Mouse (Mus musculus) hindbrain, embryonic 16.5 days (tissue): Measurements from ENCODE around the gene Bahcc1. TPM values are rescaled to one million over a fixed set of nuclear protein-coding genes. Genes with fewer than 3 reads are reported as not detected.

Experiments
- ATAC-seq: fragments of 200-750 bp; cut with Nextera tagmentation; 2 replicates; pipeline ENCODE4 v1.8.0; 2017; ENCODE audit warnings: moderate TSS enrichment, moderate library complexity
- H3K27ac ChIP-seq: fragments of 300-500 bp; sonication (generic); 2 replicates; pipeline ENCODE4 v1.5.1; 2014; ENCODE audit warnings: low read depth, mild to moderate bottlenecking, control low read depth, low read length, moderate library complexity
- H3K27me3 ChIP-seq: fragments of 300-500 bp; sonication (generic); replicated peaks from 2 replicates; pipeline ENCODE4 v1.6.1; 2014; ENCODE audit warnings: low read length; ENCODE audit not compliant: control insufficient read depth, insufficient read depth
- H3K36me3 ChIP-seq: fragments of 300-500 bp; sonication (generic); 2 replicates; pipeline ENCODE4 v1.6.1; 2014; ENCODE audit warnings: mild to moderate bottlenecking, low read length, moderate library complexity, mixed read lengths; ENCODE audit not compliant: control insufficient read depth, insufficient read depth
- H3K4me1 ChIP-seq: fragments of 300-500 bp; sonication (generic); 2 replicates; pipeline ENCODE4 v1.6.1; 2014; ENCODE audit warnings: low read depth, low read length; ENCODE audit not compliant: control insufficient read depth, insufficient read depth
- H3K4me2 ChIP-seq: fragments of 300-500 bp; sonication (generic); 2 replicates; pipeline ENCODE4 v1.6.1; 2014; ENCODE audit warnings: mild to moderate bottlenecking, low read length, control low read depth, moderate library complexity
- H3K4me3 ChIP-seq: fragments of 300-500 bp; sonication (generic); 2 replicates; pipeline ENCODE4 v1.5.1; 2014; ENCODE audit warnings: mild to moderate bottlenecking, low read length, control low read depth, moderate library complexity
- H3K9ac ChIP-seq: fragments of 300-500 bp; sonication (generic); 2 replicates; pipeline ENCODE4 v1.6.1; 2014; ENCODE audit warnings: low read depth, mild to moderate bottlenecking, control low read depth, low read length, moderate library complexity
- H3K9me3 ChIP-seq: fragments of 300-500 bp; sonication (generic); 2 replicates; pipeline ENCODE4 v1.6.1; 2014; ENCODE audit warnings: mild to moderate bottlenecking, low read length, moderate library complexity; ENCODE audit not compliant: control insufficient read depth
- WGBS: fragments of 180-500 bp; shearing (Covaris S2); extraction: QIAGEN DNeasy Blood & Tissue Kit; methylation state at CpG from one replicate; pipeline ENCODE4 v1.1.7; 2014; 5-methylcytosine and 5-hydroxymethylcytosine counted together
- polyA plus RNA-seq: library from polyadenylated mRNA; unstranded; fragments of >200 nt; fragmentation: Nextera tagmentation; extraction: Ambion mirVana; gene quantifications from 2 replicates; pipeline ENCODE4 v1.2.1, GENCODE M21; 2015

Gene Bahcc1
- polyA plus RNA-seq, 1 experiment from 2014 or later, result 7.8 TPM

DNA sequence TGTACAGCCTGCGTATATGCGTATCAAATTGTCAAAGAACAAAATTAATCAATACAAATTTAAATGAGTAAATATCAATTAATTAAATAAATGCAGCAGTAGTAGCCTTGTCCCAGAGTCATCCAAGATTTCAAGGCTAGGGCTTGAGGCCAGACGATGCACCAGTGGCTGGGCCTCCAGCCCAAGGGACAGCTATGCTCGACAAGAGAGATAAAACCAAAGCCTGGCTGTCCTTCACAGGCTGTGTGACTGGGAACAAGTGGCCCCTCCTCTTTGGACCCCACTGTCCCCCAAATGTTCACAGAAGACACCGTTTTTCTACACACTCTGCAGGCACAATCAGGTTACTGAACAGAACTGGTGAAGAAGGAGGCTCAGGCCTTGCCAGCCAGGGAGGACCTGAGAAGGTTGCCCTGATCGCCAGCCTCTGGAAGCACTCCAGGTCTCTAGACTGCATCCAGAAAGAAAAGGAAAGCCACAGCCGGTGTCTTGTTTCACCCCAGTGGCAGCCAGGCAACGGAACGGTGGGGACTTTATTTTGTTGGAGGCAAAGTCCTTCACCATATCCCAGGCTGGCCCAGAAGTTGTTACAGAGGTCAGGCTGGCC is 12.7 kb upstream of the Bahcc1 start:
- Histone ChIP-seq H3K9me3 (no peaks in the 10 kb centered on the region), H3K9ac (no peak overlapping the region), H3K27me3 (no peaks in the 10 kb centered on the region), H3K4me1 (peaks cover 42% of the 10 kb centered on the region), H3K27ac (no peak overlapping the region), H3K4me3 (no peak overlapping the region), H3K36me3 (no peaks in the 10 kb centered on the region), H3K4me2 (no peak overlapping the region)
- 42% methylated on average over 9 of the region's 9 CpGs for WGBS
- ATAC-seq, result no peak

DNA sequence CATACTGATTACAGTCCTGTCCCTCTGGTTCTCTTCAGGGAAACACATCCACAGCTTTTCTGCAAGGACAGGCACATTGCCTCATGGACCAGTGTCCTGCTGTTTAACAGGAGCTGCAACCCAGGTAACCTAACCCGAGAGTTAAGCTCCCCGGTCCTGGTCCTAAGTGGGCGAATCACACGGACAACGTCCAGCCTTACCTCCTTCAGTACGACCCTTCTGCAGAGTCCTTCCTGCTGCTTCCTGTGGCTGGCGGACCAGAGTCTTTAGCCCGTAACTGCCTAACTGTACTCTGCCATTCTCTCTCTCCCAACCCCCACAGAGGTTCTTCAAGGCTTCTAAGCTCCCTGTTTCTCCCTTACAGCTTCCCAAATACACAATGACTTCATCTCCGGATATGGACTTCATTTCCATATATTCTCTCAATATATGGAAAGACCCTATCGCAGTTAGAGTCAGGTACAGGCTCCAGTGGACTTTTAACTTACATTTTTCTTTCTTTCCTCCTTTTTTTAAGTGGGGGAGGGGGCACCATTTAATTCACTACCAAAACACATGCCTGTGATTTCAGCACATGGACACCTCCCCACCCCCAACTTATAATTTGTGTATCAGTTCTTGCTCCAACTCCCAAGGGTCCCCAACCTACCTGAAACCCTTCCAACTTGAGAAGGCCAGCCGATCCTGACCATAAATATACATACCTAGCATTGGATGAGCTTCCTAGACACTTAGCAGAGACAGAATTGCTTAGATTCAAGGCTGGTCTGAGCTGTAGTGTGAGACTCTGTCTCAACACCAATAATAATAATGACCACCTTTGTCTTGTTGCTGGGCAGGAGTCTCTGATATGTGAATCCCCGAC is 11.6 kb upstream of the Bahcc1 start:
- Histone ChIP-seq H3K27ac (no peak overlapping the region), H3K4me1 (peaks cover 47% of the 10 kb centered on the region), H3K9ac (no peak overlapping the region), H3K4me2 (no peak overlapping the region), H3K36me3 (no peaks in the 10 kb centered on the region), H3K9me3 (no peaks in the 10 kb centered on the region), H3K4me3 (no peak overlapping the region), H3K27me3 (no peaks in the 10 kb centered on the region)
- 58% methylated on average over 12 of the region's 12 CpGs for WGBS
- ATAC-seq, result no peak

DNA sequence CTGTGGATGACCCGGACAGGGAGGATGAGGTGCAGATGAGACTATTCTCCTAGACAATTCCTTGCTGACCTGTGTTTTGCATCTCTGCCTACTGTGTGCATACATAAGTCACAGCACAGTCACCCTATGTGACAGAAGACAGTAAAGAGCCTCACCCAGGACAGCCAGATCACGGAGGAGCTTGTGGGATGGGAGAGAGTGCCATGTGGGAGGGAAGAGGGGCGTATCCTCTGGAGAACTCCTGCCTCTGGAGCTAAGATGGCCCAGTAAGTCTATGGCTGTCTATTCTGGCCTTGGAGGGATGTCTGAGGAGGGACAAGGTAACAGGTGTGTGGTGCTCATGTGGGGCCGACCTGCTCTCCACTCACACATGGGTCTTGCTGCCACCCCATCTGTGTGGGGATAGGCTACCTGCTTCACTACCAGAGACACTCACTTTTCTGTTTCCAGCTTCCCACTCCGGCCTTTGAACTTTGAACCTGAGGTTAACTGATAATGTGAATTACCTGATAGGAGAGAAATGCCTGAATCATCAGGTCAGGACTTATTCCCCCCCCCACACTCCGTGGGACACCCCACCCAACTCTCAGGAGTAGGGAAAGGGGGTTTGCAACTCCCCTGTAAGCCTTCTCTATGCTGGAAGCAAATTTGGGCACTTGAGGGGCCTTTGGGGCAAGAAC is 10.2 kb upstream of the Bahcc1 start:
- WGBS, result 90% methylated on average over 6 of the region's 6 CpGs
- H3K27ac ChIP-seq, result no peak overlapping the region
- no peak overlapping the region for H3K9ac ChIP-seq
- H3K36me3 ChIP-seq, result no peaks in the 10 kb centered on the region
- H3K4me2 ChIP-seq, result no peak overlapping the region
- H3K27me3 ChIP-seq, result no peaks in the 10 kb centered on the region
- ATAC-seq, result no peak
- H3K4me1 ChIP-seq, result peaks cover 49% of the 10 kb centered on the region
- no peaks in the 10 kb centered on the region for H3K9me3 ChIP-seq
- H3K4me3 ChIP-seq, result no peak overlapping the region

DNA sequence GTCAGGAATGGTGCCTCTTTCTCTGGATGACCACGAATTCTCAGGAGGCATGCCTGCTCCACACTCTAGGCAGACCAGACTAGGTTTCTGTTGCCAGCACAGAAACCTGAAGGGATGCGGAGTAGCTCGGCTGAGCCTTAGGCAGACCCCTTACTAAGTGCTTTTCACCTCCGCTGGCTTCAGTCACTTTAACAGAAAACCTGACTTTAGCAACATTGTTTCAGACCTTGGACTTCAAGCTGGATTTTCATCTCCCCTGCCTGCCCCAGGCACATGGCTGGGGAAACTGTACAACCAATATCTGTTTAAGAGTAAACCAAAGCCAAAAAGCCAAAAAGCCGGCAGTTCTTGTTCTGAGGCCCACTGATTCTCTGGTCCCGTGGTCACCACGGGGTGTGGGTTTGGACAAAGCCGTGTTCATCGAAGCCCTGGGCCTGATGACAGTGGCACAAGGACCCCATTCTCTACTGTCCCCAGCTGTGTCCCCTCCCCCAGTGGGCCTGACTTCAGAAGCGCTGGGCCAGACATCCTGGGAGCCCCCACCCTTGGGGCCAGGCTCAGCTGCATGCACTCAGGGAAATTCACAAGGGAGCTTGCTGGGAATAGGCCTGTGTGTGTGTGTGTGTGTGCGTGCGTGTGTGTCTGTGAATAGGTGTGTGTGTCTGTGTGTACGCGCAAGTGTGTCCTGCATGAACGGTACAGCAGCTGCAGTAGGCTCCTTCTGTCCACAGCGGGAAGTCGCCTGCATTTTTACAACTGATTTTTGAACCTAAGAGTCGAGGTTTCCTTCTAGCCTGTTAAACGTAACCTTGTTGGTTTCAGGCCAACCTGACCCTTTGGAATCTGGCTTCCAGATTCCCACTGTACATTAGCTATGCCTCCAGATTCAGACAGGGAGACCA is 8.9 kb upstream of the Bahcc1 start:
- peak; percentile 84 for ATAC-seq
- Histone ChIP-seq H3K4me2 (no peak overlapping the region), H3K36me3 (no peaks in the 10 kb centered on the region), H3K4me1 (peaks cover 62% of the 10 kb centered on the region), H3K27ac (peak overlapping the region; percentile 56), H3K9ac (peak overlapping the region; percentile 37), H3K4me3 (no peak overlapping the region), H3K27me3 (no peaks in the 10 kb centered on the region), H3K9me3 (no peaks in the 10 kb centered on the region)
- 29% methylated on average over 19 of the region's 19 CpGs for WGBS

DNA sequence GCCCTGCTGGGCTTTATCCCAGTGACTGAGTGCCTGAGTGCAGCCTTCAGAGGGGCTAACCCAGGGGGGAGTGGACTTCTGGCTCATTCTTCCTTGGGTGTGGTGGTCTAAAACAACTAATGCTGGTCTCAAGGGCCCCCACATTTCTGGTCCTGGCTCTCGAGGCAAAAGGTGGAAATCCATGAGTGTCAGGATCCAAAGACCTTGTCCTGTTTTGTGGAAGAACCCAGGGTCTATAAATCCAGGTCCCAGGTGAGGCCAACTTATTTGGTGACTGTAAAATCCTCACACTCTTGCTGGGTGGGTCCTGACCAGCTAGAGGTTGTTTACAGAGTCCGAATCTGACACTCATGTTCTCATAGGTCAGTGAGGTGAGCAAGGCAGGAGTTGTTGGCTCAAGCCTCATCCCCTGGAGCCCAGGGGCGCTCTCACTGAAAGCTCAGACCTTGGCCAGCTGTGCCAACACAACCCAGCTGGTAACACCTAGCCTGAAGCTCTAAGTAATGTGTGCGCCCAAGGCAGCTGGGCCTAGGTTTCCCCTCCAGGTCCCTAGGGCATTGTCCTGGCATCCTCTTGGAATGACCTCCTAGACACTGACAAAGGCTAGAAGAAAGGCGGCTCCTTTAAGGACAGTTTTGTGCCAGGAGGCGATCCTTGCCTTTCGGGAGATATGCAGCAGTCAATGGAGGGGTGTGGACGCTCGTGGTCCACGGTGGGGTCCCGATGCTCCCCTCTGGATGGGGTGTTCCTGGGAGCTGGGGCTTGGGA is 8.1 kb upstream of the Bahcc1 start:
- Histone ChIP-seq H3K27ac (peak overlapping the region; percentile 56), H3K4me1 (peaks cover 70% of the 10 kb centered on the region), H3K36me3 (no peaks in the 10 kb centered on the region), H3K9me3 (no peaks in the 10 kb centered on the region), H3K4me2 (peak overlapping the region; percentile 49), H3K27me3 (no peaks in the 10 kb centered on the region), H3K4me3 (no peak overlapping the region; the same call in 1 of the 2 replicates), H3K9ac (peak overlapping the region; percentile 53)
- 22% methylated on average over 11 of the region's 11 CpGs for WGBS
- 0 out of 2 replicates have a peak, but pooled peaks have one; percentile 32 for ATAC-seq

DNA sequence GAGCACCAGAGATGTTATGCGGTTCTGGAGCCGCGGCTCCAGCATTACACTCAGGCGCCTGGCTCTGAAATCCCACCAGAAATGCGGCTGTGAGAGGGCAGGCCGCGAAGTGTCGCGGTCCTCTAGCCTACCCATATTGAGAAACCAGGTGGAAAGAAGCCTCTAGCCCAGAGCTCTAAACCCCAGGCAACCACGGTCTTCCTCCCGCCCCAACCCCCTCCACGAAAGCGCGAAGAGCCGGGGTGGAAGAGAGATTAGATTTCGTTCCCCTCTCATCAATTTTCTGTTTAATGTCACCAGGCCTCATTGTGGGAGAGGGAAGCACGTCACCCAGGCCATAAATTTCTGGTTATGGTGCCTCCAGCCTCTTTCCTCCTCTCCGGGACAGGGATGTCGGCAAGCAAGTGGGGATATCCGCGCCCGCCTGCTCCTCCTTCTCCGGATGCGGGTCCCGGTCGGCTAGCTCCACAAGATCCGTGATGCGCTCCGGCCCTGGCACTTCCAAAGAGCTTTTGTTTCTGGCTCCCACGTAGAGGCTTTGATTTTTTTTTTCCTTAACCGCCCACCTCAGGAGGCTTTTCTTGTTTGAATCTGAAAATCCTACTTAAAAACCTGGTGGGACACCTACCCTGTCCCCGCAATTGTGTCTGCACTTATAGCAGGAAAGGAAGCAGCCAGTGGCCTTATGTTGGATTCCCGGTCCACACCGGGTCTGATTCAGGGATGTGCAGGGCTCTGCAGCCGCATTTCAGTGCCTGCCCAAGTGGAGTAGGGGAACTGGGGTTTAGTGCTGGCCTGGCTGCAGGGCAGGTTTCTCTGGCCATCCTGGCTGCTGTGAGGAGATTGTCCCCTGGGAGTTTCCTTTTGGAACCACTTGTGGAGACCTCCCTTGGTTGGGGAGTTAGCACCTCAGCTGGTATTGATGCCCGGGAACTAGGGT is 7.2 kb upstream of the Bahcc1 start:
- Histone ChIP-seq H3K36me3 (no peaks in the 10 kb centered on the region), H3K9me3 (no peaks in the 10 kb centered on the region), H3K27ac (peak overlapping the region; percentile 56; the same call in 1 of the 2 replicates), H3K27me3 (no peaks in the 10 kb centered on the region), H3K4me2 (peak overlapping the region; percentile 49), H3K4me3 (peak overlapping the region; percentile 1; the same call in 1 of the 2 replicates), H3K9ac (peak overlapping the region; percentile 53), H3K4me1 (peaks cover 67% of the 10 kb centered on the region)
- 11% methylated on average over 36 of the region's 36 CpGs for WGBS
- ATAC-seq, result no peak

DNA sequence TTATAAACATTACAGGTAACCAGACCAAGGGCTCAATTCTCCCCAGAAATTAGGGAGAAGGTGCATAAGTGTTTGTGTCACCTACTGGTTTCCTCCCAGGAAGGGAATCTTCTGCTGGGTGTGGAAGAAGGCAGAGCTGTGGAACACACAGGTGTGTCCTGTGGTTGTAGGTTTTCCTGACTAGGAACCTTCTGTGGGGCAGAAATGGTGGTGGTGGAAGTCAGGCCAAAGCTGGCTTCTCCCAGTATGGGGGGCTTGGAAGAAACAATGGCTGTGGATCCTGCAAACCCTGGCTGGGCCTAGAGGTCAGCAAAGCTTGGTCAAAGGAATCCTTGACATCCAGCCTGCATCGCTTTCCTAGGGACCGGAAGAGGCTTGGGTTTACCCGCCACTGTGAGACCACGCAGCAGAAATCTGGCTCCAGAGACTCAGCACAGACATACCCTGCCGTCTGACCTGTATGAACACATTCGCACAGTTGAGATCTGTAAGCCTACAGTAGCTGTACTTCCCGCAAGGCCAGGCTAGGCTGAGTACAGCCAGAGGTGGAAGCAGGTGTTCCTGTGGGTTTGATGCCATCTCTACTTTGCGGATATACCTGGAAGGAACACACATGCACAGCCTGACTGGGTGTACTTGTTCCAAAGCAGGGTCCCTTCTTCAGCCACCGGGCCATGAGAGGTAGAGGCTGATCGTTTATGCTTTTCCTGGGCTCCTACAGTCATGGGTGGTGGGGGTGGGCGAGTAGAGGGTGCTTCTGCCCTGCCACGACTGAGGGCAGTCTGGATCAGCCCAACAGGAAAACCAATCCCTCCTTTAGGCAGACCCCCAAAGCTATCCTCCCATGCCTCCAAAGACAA is 6.1 kb upstream of the Bahcc1 start:
- H3K36me3 ChIP-seq, result no peaks in the 10 kb centered on the region
- H3K9me3 ChIP-seq, result no peaks in the 10 kb centered on the region
- no peak overlapping the region; the same call in 1 of the 2 replicates for H3K27ac ChIP-seq
- peaks cover 63% of the 10 kb centered on the region for H3K4me1 ChIP-seq
- WGBS, result 63% methylated on average over 12 of the region's 12 CpGs
- H3K27me3 ChIP-seq, result no peaks in the 10 kb centered on the region
- peak overlapping the region; percentile 29 for H3K9ac ChIP-seq
- ATAC-seq, result no peak
- no peak overlapping the region for H3K4me3 ChIP-seq
- H3K4me2 ChIP-seq, result no peak overlapping the region
